9 mouse cellular contexts compared by ENCODE assay signal in genomic region chr19:14594537-14594936, GRCm38 (mm10). TPM values are rescaled to one million over a fixed set of nuclear protein-coding genes. Genes with fewer than 3 reads are reported as not detected.
DNase-seq lines count a peak whose midpoint lies in the region; ATAC-seq and TF ChIP-seq lines count a peak whose summit lies in the region.
"Had no signal": no experiment of that assay in that cellular context is flagged by ENCODE, and none has a peak within 500 bp of the region (broad histone marks: within the 10 kb centered on the region; RNA-seq: fewer than 3 reads in every experiment).

No protein-coding gene starts in this region.

- 81% methylated on average over 3 of the region's 3 CpGs for WGBS in heart, embryonic 15.5 days
- 88% methylated on average over 3 of the region's 3 CpGs for WGBS in heart, embryonic 10.5 days
- 75% methylated on average over 3 of the region's 3 CpGs for WGBS in hindbrain, embryonic 10.5 days
- WGBS in midbrain, embryonic 10.5 days = 68% methylated on average over 3 of the region's 3 CpGs

- no peak for ATAC-seq in heart, embryonic 15.5 days (replicated peaks; ENCODE audit: insufficient number of reproducible peaks, insufficient read depth, low FRiP score, low read depth)
- no peak for ATAC-seq in frontal cortex, adult (ENCODE audit: low TSS enrichment)

- no peak overlapping the region for H3K9ac ChIP-seq in heart, embryonic 15.5 days

- no peak for TF ChIP-seq CTCF in E14TG2a.4 (conservative IDR thresholded peaks at IDR 0.05; ENCODE audit: low read length)

- H3K4me2 ChIP-seq in heart, embryonic 15.5 days = peak overlapping the region; percentile 70; the same call in 1 of the 2 replicates

- H3K27me3 ChIP-seq in heart, embryonic 15.5 days = no peaks in the 10 kb centered on the region
- no peaks in the 10 kb centered on the region for H3K27me3 ChIP-seq in heart, embryonic 10.5 days (ENCODE audit: insufficient read depth, poor library complexity, severe bottlenecking)
- H3K27me3 ChIP-seq in E14TG2a.4 (ENCODE audit: insufficient read depth, low read length) = no peaks in the 10 kb centered on the region
- H3K27me3 ChIP-seq in hindbrain, embryonic 10.5 days (ENCODE audit: insufficient read depth, poor library complexity, severe bottlenecking) = no peaks in the 10 kb centered on the region
- H3K27me3 ChIP-seq in midbrain, embryonic 10.5 days (ENCODE audit: low read depth, poor library complexity, severe bottlenecking) = peaks cover 3% of the 10 kb centered on the region; the same call in 1 of the 2 replicates

- no peak for DNase-seq in heart, embryonic 10.5 days (ENCODE audit: low spot score)
- no peak for DNase-seq in hindbrain, embryonic 10.5 days (ENCODE audit: low spot score)
- no peak for DNase-seq in midbrain, embryonic 10.5 days (ENCODE audit: low spot score)
- DNase-seq in thymus, postnatal 10 days (ENCODE audit: low spot score in 2 of 2) = no peak
- no peak for DNase-seq in layer of hippocampus, adult 9-11 months
- DNase-seq: cerebellum, adult 11 months had no signal

- H3K4me3 ChIP-seq in heart, embryonic 15.5 days = peak overlapping the region; percentile 10; the same call in 1 of the 2 replicates
- no peak overlapping the region for H3K4me3 ChIP-seq in heart, embryonic 10.5 days
- H3K4me3 ChIP-seq in E14TG2a.4 (replicated peaks; ENCODE audit: low read length) = peak overlapping the region; percentile 91
- peak overlapping the region; percentile 88 for H3K4me3 ChIP-seq in hindbrain, embryonic 10.5 days
- peak overlapping the region; percentile 90 for H3K4me3 ChIP-seq in midbrain, embryonic 10.5 days

- H3K4me1 ChIP-seq in heart, embryonic 15.5 days (replicated peaks) = peaks cover 15% of the 10 kb centered on the region
- H3K4me1 ChIP-seq in heart, embryonic 10.5 days = 0 out of 2 replicates have a peak, but pooled peaks cover 7% of the 10 kb centered on the region
- H3K4me1 ChIP-seq in E14TG2a.4 (replicated peaks; ENCODE audit: low read depth, low read length) = peaks cover 67% of the 10 kb centered on the region
- H3K4me1 ChIP-seq in hindbrain, embryonic 10.5 days (replicated peaks) = peaks cover 53% of the 10 kb centered on the region
- H3K4me1 ChIP-seq in midbrain, embryonic 10.5 days = peaks cover 62% of the 10 kb centered on the region

- no peaks in the 10 kb centered on the region for H3K36me3 ChIP-seq in heart, embryonic 15.5 days
- peaks cover 5% of the 10 kb centered on the region; the same call in 1 of the 2 replicates for H3K36me3 ChIP-seq in heart, embryonic 10.5 days
- H3K36me3 ChIP-seq in E14TG2a.4 (ENCODE audit: insufficient read depth, low read length) = peaks cover 61% of the 10 kb centered on the region
- H3K36me3 ChIP-seq in hindbrain, embryonic 10.5 days = peaks cover 28% of the 10 kb centered on the region
- H3K36me3 ChIP-seq in midbrain, embryonic 10.5 days = peaks cover 31% of the 10 kb centered on the region

- no peaks in the 10 kb centered on the region for H3K9me3 ChIP-seq in heart, embryonic 15.5 days (replicated peaks)
- H3K9me3 ChIP-seq in heart, embryonic 10.5 days = no peaks in the 10 kb centered on the region
- H3K9me3 ChIP-seq in E14TG2a.4 (ENCODE audit: low read length) = no peaks in the 10 kb centered on the region
- H3K9me3 ChIP-seq in hindbrain, embryonic 10.5 days = no peaks in the 10 kb centered on the region
- H3K9me3 ChIP-seq in midbrain, embryonic 10.5 days (replicated peaks) = no peaks in the 10 kb centered on the region

- H3K27ac ChIP-seq in heart, embryonic 15.5 days = no peak overlapping the region
- no peak overlapping the region for H3K27ac ChIP-seq in heart, embryonic 10.5 days
- H3K27ac ChIP-seq in hindbrain, embryonic 10.5 days = no peak overlapping the region
- H3K27ac ChIP-seq in midbrain, embryonic 10.5 days (replicated peaks) = no peak overlapping the region

RNA-seq across cellular contexts. Expression of gene Tle4, which starts 3.3 kb away (rescaled TPM):
- polyA plus RNA-seq in heart, embryonic 15.5 days (2015; fragmentation: Nextera tagmentation; extraction: Ambion mirVana) = 7.3 and 8.7 TPM in 2 replicates
- polyA plus RNA-seq in heart, embryonic 10.5 days (2016; fragmentation: Nextera tagmentation; extraction: Ambion mirVana) = 7.6 and 10.6 TPM in 2 replicates
- 16.6 and 19.0 TPM in 2 replicates for polyA plus RNA-seq in hindbrain, embryonic 10.5 days (2016; fragmentation: Nextera tagmentation; extraction: Ambion mirVana)
- polyA plus RNA-seq in midbrain, embryonic 10.5 days (2016; fragmentation: Nextera tagmentation; extraction: Ambion mirVana) = 19.0 and 23.6 TPM in 2 replicates
